Mouse (Mus musculus) E14TG2a.4 (cell line): Measurements from ENCODE around the gene Acacb.

Experiments used
- CTCF ChIP-seq: conservative IDR thresholded peaks from 2 replicates; pipeline ENCODE4 v1.5.1; 2014; ENCODE audit warnings: low read length
- NANOG ChIP-seq: IDR thresholded peaks from 2 replicates; pipeline ENCODE4 v1.6.1; 2014; ENCODE audit warnings: borderline replicate concordance, low read length, mixed read lengths
- POU5F1 ChIP-seq: IDR thresholded peaks from 2 replicates; pipeline ENCODE4 v1.6.1; 2014; ENCODE audit warnings: low read length, borderline replicate concordance

DNA sequence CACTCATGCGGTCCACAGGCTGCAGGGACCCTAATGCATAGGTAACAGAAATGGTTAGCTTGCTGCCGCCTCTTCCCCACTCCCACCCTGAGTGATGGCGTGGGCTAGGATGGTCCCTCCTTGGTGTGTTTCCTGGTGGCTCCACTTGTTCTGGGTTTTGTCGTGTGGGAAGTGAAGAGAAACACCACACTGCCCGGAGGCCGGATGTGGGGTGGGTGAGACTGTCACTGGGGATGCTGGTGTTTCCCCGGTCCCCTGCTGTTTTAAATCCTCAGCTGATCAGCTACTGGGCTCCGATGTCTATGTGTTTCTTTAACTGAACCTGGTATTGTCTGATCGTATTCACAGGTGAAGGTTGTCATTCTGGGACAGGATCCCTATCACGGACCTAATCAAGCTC is 10.8 kb upstream of the Acacb start:
- TF ChIP-seq CTCF, result no peak
- no peak for TF ChIP-seq NANOG
- TF ChIP-seq POU5F1, result no peak
